Mouse (Mus musculus): ENCODE measurements at regions not wholly inside any gene's neighbourhood (a gene's known extent, or its start where the extent isn't known, plus 50 kb on each side); places are given as distances from the start of the nearest gene placed in this dataset.

DNA sequence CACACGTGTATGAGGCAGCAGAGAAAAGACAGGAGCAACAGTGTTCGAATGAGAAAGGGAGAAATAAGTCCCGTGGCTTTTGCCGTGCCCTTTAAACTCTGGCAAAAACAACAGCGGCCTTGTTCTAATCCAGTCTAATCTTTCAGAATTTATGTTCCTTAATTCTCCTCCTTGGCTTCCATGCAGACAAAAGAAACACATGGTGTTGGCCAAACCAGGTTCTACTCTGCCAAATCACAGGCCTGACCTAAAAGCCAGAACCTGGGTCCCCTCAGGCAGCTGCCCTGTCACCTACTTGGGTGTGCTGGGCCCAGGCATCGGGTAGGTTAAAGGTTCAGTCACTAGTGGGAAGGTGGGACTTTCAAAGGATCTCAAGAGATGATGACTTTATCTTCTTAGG, 580.2 kb upstream of the Gm10131 start:
- no peak overlapping the region for H3K27ac ChIP-seq (ENCODE audit: insufficient read depth, low read depth, low read length)
- TF ChIP-seq POLR2A (IDR thresholded peaks at IDR 0.05; ENCODE audit: insufficient read depth, low read depth, low read length) (no peak), CTCF (IDR thresholded peaks at IDR 0.05; ENCODE audit: insufficient read depth, low read depth, low read length) (no peak)
- peaks cover 5% of the 10 kb centered on the region; the same call in 1 of the 2 replicates for H3K4me1 ChIP-seq (ENCODE audit: control insufficient read depth, insufficient read depth, low read length)
- whole genome bisulfite sequencing: 94% methylated on average over 6 of the region's 6 CpGs
- no peak overlapping the region for H3K4me3 ChIP-seq (ENCODE audit: insufficient read depth, low read depth, low read length)

DNA sequence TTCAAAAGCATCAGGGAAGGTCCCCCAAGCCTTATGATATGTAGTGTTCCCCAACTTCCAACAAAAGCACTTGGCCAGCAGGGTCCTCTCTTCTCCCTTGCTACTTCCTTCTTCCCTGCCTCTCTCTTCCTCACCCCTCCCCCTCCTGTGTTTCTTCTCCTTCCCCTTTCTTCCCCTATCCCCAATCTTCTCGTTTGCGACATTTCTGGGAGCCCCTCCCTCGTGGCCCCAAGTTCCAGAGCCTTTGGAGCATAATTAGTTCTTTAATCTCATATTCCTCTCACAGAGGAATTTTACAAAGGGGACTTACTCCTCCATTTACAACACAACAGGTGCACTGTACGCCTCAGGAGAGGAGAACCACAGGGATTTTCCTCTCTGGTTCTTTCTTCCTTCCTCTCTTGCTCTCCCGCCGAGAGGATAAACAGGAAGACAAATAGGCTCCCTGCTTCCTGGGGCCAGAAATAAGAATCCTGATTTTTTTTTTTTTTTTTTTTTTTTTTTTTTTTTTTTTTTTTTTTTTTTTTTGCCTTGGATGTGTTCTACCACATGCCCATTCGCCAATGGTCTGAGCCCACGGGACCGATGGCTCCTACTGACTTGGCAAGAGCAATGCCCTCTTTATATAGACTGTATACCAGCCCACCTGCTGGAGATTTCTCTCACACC, 578.4 kb upstream of the Gm10131 start:
- 30% methylated on average over 9 of the region's 9 CpGs for WGBS
- H3K4me1 ChIP-seq (ENCODE audit: control insufficient read depth, insufficient read depth, low read length): peaks cover 5% of the 10 kb centered on the region; the same call in 1 of the 2 replicates
- no peak overlapping the region for H3K27ac ChIP-seq (ENCODE audit: insufficient read depth, low read depth, low read length)
- TF ChIP-seq CTCF (IDR thresholded peaks at IDR 0.05; ENCODE audit: insufficient read depth, low read depth, low read length): no peak
- TF ChIP-seq POLR2A (IDR thresholded peaks at IDR 0.05; ENCODE audit: insufficient read depth, low read depth, low read length): no peak
- H3K4me3 ChIP-seq (ENCODE audit: insufficient read depth, low read depth, low read length): no peak overlapping the region

DNA sequence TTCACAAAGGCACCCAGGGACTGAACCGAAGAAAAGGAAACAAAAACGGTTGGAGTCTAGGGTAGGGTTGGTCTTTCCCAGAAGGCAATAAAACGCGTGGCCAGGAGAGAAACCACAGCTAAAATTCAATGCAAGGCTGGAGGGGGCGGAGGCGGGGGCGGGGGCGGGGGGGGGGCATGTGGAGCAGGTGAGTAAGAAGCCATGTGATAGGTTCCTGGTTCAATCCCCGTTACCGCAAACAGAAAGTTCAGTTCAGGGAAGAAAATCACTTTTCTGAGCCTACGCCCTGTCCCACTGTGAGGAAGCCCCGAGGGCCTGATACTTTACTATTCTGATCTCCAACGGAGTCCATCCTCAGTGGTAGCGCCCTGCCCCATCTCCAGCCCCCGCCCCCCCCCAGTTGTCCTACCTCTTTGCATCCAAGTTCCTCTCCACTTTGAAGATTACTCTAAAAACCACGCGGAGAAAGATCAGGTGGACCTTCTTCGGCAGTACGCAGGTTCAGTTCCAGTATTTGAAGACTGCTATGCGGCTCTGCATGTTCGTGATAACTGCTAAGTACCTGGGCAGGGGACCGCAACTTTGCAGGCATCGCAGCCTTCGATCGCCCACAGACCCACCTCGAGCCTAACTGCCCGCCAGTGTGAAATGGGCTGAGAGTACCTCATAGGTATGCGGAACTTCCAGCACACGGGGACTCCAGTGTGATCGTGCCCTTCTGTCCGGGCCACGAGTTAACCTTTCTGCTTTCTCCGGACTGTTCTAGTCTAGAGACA, 577.7 kb upstream of the Gm10131 start:
- TF ChIP-seq POLR2A (IDR thresholded peaks at IDR 0.05; ENCODE audit: insufficient read depth, low read depth, low read length): no peak
- no peak for TF ChIP-seq CTCF (IDR thresholded peaks at IDR 0.05; ENCODE audit: insufficient read depth, low read depth, low read length)
- H3K4me1 ChIP-seq (ENCODE audit: control insufficient read depth, insufficient read depth, low read length): peaks cover 5% of the 10 kb centered on the region; the same call in 1 of the 2 replicates
- WGBS: 23% methylated on average over 33 of the region's 33 CpGs
- no peak overlapping the region for H3K4me3 ChIP-seq (ENCODE audit: insufficient read depth, low read depth, low read length)
- no peak overlapping the region for H3K27ac ChIP-seq (ENCODE audit: insufficient read depth, low read depth, low read length)

DNA sequence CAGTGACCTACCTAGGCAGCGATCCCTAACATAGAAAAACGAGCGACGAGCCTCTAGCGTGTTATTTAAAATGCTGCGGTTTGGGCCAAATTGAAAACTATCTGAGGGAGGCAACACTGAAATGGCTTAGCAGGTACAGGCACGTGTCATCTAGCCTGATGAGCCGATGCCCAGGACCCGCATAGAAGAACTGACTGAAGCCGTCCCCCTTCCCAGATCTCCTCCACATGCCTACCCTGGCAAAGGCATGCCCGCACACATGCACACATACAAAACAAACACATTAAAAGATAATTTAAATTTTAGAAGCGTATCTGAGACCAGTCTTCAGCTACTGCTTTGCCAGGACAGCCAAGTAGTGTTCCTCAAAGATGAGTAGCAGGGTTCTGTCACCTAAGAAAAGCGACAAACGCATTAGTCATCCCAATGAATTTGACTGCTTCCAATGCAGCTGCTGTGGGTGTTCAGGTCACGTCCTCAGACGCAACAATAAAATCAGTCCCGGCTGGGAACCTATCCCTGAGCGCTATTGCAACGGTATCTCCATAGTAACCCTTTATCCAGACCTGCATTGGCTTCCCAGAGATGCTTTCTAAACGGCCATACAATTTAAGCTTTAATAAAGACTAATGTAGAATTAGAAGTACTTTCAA, 577.0 kb upstream of the Gm10131 start:
- 57% methylated on average over 20 of the region's 20 CpGs for WGBS
- TF ChIP-seq CTCF (IDR thresholded peaks at IDR 0.05; ENCODE audit: insufficient read depth, low read depth, low read length) (no peak), POLR2A (IDR thresholded peaks at IDR 0.05; ENCODE audit: insufficient read depth, low read depth, low read length) (no peak)
- Histone ChIP-seq H3K27ac (ENCODE audit: insufficient read depth, low read depth, low read length) (no peak overlapping the region), H3K4me1 (ENCODE audit: control insufficient read depth, insufficient read depth, low read length) (peaks cover 5% of the 10 kb centered on the region; the same call in 1 of the 2 replicates), H3K4me3 (ENCODE audit: insufficient read depth, low read depth, low read length) (no peak overlapping the region)

DNA sequence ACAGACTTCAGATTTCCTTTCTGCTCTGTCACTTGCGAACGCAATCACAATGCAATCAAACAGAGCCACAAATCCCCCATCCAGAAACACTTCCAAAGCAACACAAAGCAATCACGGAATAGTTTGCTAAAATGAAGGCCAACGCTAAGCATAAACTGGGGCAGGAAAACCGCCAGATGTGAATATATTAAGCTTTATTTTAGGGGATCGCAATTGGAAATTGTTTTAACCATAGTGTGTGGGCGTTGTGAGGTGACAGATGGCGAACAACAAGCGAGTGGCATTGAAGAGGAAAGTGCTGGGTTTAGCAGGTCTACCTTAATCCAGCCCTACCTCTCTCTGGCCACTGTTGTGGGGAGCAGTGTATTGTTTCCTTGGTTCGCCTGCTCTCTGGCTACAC, 574.8 kb upstream of the Gm10131 start:
- no peak overlapping the region for H3K27ac ChIP-seq (ENCODE audit: insufficient read depth, low read depth, low read length)

DNA sequence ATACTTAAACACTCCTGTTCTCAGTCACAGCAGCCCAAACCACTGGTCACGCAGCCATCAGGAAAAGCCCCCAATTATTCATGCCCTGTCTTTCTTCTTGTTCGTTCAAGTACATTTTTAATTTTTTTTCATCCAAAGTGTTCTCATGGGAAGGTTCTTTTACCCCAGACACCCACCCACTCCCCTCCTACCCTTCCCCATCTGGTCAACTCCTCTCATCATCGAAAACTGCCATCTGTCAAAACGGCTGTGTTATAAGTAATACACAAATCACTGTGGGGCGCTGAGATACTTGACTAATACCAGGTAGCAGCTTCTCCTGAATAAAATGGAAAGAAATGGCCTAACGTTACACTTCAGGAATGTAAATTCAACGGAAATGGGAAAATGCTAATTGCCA, 573.1 kb upstream of the Gm10131 start:
- WGBS: 86% methylated on average over 7 of the region's 7 CpGs
- Histone ChIP-seq H3K27ac (ENCODE audit: insufficient read depth, low read depth, low read length) (no peak overlapping the region), H3K4me3 (ENCODE audit: insufficient read depth, low read depth, low read length) (no peak overlapping the region), H3K4me1 (ENCODE audit: control insufficient read depth, insufficient read depth, low read length) (peaks cover 11% of the 10 kb centered on the region)
- TF ChIP-seq CTCF (IDR thresholded peaks at IDR 0.05; ENCODE audit: insufficient read depth, low read depth, low read length) (no peak), POLR2A (IDR thresholded peaks at IDR 0.05; ENCODE audit: insufficient read depth, low read depth, low read length) (no peak)

More for the DNA sequence above, 574.8 kb upstream of the Gm10131 start:
- H3K4me1 ChIP-seq (ENCODE audit: control insufficient read depth, insufficient read depth, low read length): peaks cover 5% of the 10 kb centered on the region; the same call in 1 of the 2 replicates
- no peak overlapping the region for H3K4me3 ChIP-seq (ENCODE audit: insufficient read depth, low read depth, low read length)
- no peak for TF ChIP-seq CTCF (IDR thresholded peaks at IDR 0.05; ENCODE audit: insufficient read depth, low read depth, low read length)
- TF ChIP-seq POLR2A (IDR thresholded peaks at IDR 0.05; ENCODE audit: insufficient read depth, low read depth, low read length): no peak
- 74% methylated on average over 10 of the region's 10 CpGs for WGBS

DNA sequence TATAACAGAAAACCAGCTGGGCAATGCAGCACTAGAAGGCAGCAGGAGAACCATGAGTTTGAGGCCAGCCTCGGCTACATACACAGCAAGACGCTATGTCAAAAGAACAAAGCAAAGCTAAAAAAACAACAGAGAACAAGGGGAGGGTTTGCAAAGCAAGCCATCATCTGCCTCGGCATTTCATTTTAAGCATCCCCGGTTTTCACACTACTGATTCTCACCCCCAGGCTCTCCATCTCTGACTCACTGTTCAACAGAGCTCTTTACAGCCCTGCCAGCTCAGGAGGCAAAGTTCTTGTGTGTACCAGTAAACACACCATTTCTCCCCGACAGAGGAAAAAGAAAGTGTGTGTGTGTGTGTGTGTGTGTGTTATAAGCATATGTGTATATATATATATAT, 571.6 kb upstream of the Gm10131 start:
- peaks cover 6% of the 10 kb centered on the region for H3K4me1 ChIP-seq (ENCODE audit: control insufficient read depth, insufficient read depth, low read length)
- H3K27ac ChIP-seq (ENCODE audit: insufficient read depth, low read depth, low read length): no peak overlapping the region
- TF ChIP-seq POLR2A (IDR thresholded peaks at IDR 0.05; ENCODE audit: insufficient read depth, low read depth, low read length): no peak
- TF ChIP-seq CTCF (IDR thresholded peaks at IDR 0.05; ENCODE audit: insufficient read depth, low read depth, low read length): no peak
- 48% methylated on average over 5 of the region's 5 CpGs for WGBS
- no peak overlapping the region for H3K4me3 ChIP-seq (ENCODE audit: insufficient read depth, low read depth, low read length)

DNA sequence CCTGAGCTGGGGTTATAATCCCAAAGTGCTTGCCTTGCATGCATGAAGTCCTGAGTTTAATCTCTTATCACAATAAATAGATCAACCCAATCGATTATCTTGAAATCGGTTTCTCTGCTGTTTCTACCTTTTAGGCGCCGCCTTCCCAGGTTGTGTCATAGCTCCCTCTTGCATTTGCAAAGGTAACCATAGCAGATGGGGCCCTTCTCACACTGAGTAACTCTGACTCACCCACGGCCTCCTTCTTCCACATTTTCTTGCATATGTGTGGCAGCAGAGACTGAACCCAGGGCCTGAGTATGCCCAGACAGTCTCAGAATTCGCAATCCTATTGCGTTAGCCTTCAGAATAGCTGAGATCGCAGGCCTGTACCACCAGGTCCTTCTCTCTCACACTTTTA, 570.7 kb upstream of the Gm10131 start:
- TF ChIP-seq CTCF (IDR thresholded peaks at IDR 0.05; ENCODE audit: insufficient read depth, low read depth, low read length): no peak
- TF ChIP-seq POLR2A (IDR thresholded peaks at IDR 0.05; ENCODE audit: insufficient read depth, low read depth, low read length): no peak
- H3K27ac ChIP-seq (ENCODE audit: insufficient read depth, low read depth, low read length): no peak overlapping the region
- H3K4me1 ChIP-seq (ENCODE audit: control insufficient read depth, insufficient read depth, low read length): peaks cover 6% of the 10 kb centered on the region
- WGBS: 95% methylated on average over 8 of the region's 8 CpGs
- no peak overlapping the region for H3K4me3 ChIP-seq (ENCODE audit: insufficient read depth, low read depth, low read length)
